Mouse (Mus musculus) liver, postnatal 0 days (tissue): Measurements from ENCODE around the gene Bex6. TPM values are rescaled to one million over a fixed set of nuclear protein-coding genes. Genes with fewer than 3 reads are reported as not detected.

Source experiments
- ATAC-seq: fragments of 200-750 bp; cut with Nextera tagmentation; 2 replicates; pipeline ENCODE4 v1.8.0; 2017; ENCODE audit warnings: mild to moderate bottlenecking, moderate library complexity
- DNase-seq: peaks from one replicate; pipeline ENCODE4 v3.0.0-alpha.2; 2016
- H3K27ac ChIP-seq: fragments of 300-500 bp; sonication (generic); 2 replicates; pipeline ENCODE4 v1.5.1; 2014; ENCODE audit warnings: antibody characterized with exemption, moderate library complexity, mild to moderate bottlenecking, low read depth
- H3K27me3 ChIP-seq: fragments of 300-500 bp; sonication (generic); 2 replicates; pipeline ENCODE4 v1.6.1; 2014; ENCODE audit warnings: low read length, control low read depth, mixed read lengths; ENCODE audit not compliant: insufficient read depth
- H3K36me3 ChIP-seq: fragments of 300-500 bp; sonication (generic); replicated peaks from 2 replicates; pipeline ENCODE4 v1.6.1; 2014; ENCODE audit warnings: mild to moderate bottlenecking, control low read depth, low read length, moderate library complexity, mixed read lengths; ENCODE audit not compliant: insufficient read depth
- H3K4me1 ChIP-seq: fragments of 300-500 bp; sonication (generic); 2 replicates; pipeline ENCODE4 v1.6.1; 2014; ENCODE audit warnings: antibody characterized with exemption, mild to moderate bottlenecking, control low read depth; ENCODE audit not compliant: insufficient read depth
- H3K4me2 ChIP-seq: fragments of 300-500 bp; sonication (generic); 2 replicates; pipeline ENCODE4 v1.6.1; 2014; ENCODE audit warnings: low read depth, mild to moderate bottlenecking, low read length, moderate library complexity, mixed read lengths
- H3K4me3 ChIP-seq: fragments of 300-500 bp; sonication (generic); 2 replicates; pipeline ENCODE4 v1.5.1; 2014; ENCODE audit warnings: low read depth, low read length
- H3K9ac ChIP-seq: fragments of 300-500 bp; sonication (generic); replicated peaks from 2 replicates; pipeline ENCODE4 v1.6.1; 2014; ENCODE audit warnings: mild to moderate bottlenecking, moderate library complexity
- H3K9me3 ChIP-seq: fragments of 300-500 bp; sonication (generic); 2 replicates; pipeline ENCODE4 v1.6.1; 2016; ENCODE audit warnings: mild to moderate bottlenecking, control low read depth, low read length, mixed read lengths
- CTCF ChIP-seq: sonication (generic); IDR thresholded peaks from 2 replicates; pipeline ENCODE4 v1.5.1; 2016; ENCODE audit warnings: antibody characterized with exemption, low read depth
- EP300 ChIP-seq: IDR thresholded peaks from 2 replicates; pipeline ENCODE4 v1.6.1; 2016; ENCODE audit warnings: antibody characterized with exemption, low read depth, mild to moderate bottlenecking
- WGBS: fragments of 180-500 bp; shearing (Covaris S2); extraction: QIAGEN DNeasy Blood & Tissue Kit; methylation state at CpG from one replicate; pipeline ENCODE4 v1.1.7; 2014; ENCODE audit not compliant: insufficient replicate concordance; 5-methylcytosine and 5-hydroxymethylcytosine counted together
- polyA plus RNA-seq: library from polyadenylated mRNA; unstranded; fragments of >200 nt; fragmentation: Nextera tagmentation; extraction: Ambion mirVana; gene quantifications from 2 replicates; pipeline ENCODE4 v1.2.1, GENCODE M21; 2015

Gene Bex6
- polyA plus RNA-seq, 1 experiment from 2014 or later: 1.2 TPM

GRCm38 (mm10) chr16:32176896-32177686 is 2.5 kb upstream of the Bex6 start:
- Histone ChIP-seq H3K4me1 (peaks cover 22% of the 10 kb centered on the region), H3K36me3 (no peaks in the 10 kb centered on the region), H3K9ac (peak overlapping the region; percentile 57), H3K9me3 (no peaks in the 10 kb centered on the region), H3K4me2 (peak overlapping the region; percentile 68), H3K27ac (peak overlapping the region; percentile 94), H3K27me3 (no peaks in the 10 kb centered on the region), H3K4me3 (peak overlapping the region; percentile 26; the same call in 1 of the 2 replicates)
- TF ChIP-seq CTCF: no peak
- TF ChIP-seq EP300: peak; percentile 76
- 11% methylated on average over 18 of the region's 18 CpGs for WGBS
- DNase-seq (peak; percentile 71), ATAC-seq (peak; percentile 82)

- no peak for DNase-seq
- Histone ChIP-seq H3K9me3 (no peaks in the 10 kb centered on the region), H3K9ac (no peak overlapping the region), H3K4me3 (no peak overlapping the region), H3K36me3 (no peaks in the 10 kb centered on the region), H3K4me1 (peaks cover 7% of the 10 kb centered on the region; the same call in 1 of the 2 replicates), H3K27ac (no peak overlapping the region), H3K27me3 (no peaks in the 10 kb centered on the region), H3K4me2 (no peak overlapping the region)
- WGBS: 87% methylated on average over 5 of the region's 5 CpGs
- ATAC-seq: no peak
- TF ChIP-seq EP300: no peak
- no peak for TF ChIP-seq CTCF
These were observed 6.4 kb downstream of the Bex6 start for GRCm38 (mm10) chr16:32186056-32186455.

- ATAC-seq: peak; percentile 62
- Histone ChIP-seq H3K4me2 (peak overlapping the region; percentile 33), H3K27ac (peak overlapping the region; percentile 73), H3K4me1 (peaks cover 7% of the 10 kb centered on the region; the same call in 1 of the 2 replicates), H3K4me3 (no peak overlapping the region), H3K9me3 (no peaks in the 10 kb centered on the region), H3K27me3 (no peaks in the 10 kb centered on the region), H3K9ac (no peak overlapping the region), H3K36me3 (no peaks in the 10 kb centered on the region)
- DNase-seq: peak; percentile 59
- TF ChIP-seq EP300: no peak
- no peak for TF ChIP-seq CTCF
- WGBS: 23% methylated on average over 6 of the region's 6 CpGs
These were observed 9.5 kb downstream of the Bex6 start for GRCm38 (mm10) chr16:32189109-32189508.

- DNase-seq (peak; percentile 65), ATAC-seq (peak; percentile 75)
- Histone ChIP-seq H3K27ac (peak overlapping the region; percentile 73), H3K4me1 (peaks cover 7% of the 10 kb centered on the region; the same call in 1 of the 2 replicates), H3K4me3 (no peak overlapping the region), H3K27me3 (no peaks in the 10 kb centered on the region), H3K9ac (no peak overlapping the region), H3K9me3 (no peaks in the 10 kb centered on the region), H3K36me3 (no peaks in the 10 kb centered on the region), H3K4me2 (peak overlapping the region; percentile 33)
- no peak for TF ChIP-seq EP300
- no peak for TF ChIP-seq CTCF
- WGBS: 28% methylated on average over 12 of the region's 12 CpGs
These were observed 10.4 kb downstream of the Bex6 start for GRCm38 (mm10) chr16:32190011-32190441.

- Histone ChIP-seq H3K36me3 (no peaks in the 10 kb centered on the region), H3K4me2 (peak overlapping the region; percentile 44), H3K9ac (peak overlapping the region; percentile 52), H3K27me3 (no peaks in the 10 kb centered on the region), H3K27ac (peak overlapping the region; percentile 86), H3K4me3 (peak overlapping the region; percentile 41), H3K9me3 (no peaks in the 10 kb centered on the region), H3K4me1 (0 out of 2 replicates have a peak, but pooled peaks cover 6% of the 10 kb centered on the region)
- ATAC-seq (peak; percentile 57; the same call in 1 of the 2 replicates), DNase-seq (peak; percentile 21)
- no peak for TF ChIP-seq EP300
- no peak for TF ChIP-seq CTCF
- WGBS: 61% methylated on average over 21 of the region's 21 CpGs
These were observed 20.8 kb downstream of the Bex6 start for GRCm38 (mm10) chr16:32200256-32201003.

GRCm38 (mm10) chr16:32201004-32201325 is 21.3 kb downstream of the Bex6 start:
- ATAC-seq (no peak), DNase-seq (no peak)
- 71% methylated on average over 9 of the region's 9 CpGs for WGBS
- peak overlapping the region; percentile 41 for H3K4me3 ChIP-seq
- H3K27ac ChIP-seq: peak overlapping the region; percentile 86
- H3K36me3 ChIP-seq: no peaks in the 10 kb centered on the region
- no peak for TF ChIP-seq EP300
- no peak for TF ChIP-seq CTCF
- peak overlapping the region; percentile 44 for H3K4me2 ChIP-seq
- H3K9ac ChIP-seq: peak overlapping the region; percentile 52; the same call in 1 of the 2 replicates
- H3K9me3 ChIP-seq: no peaks in the 10 kb centered on the region
- no peaks in the 10 kb centered on the region for H3K27me3 ChIP-seq
- 0 out of 2 replicates have a peak, but pooled peaks cover 6% of the 10 kb centered on the region for H3K4me1 ChIP-seq
